Mouse (Mus musculus): ENCODE results near the gene Optc. TPM values are rescaled to one million over a fixed set of nuclear protein-coding genes. Genes with fewer than 3 reads are reported as not detected.

Optc gene
- polyA plus RNA-seq, 1 experiment from 2014 or later = 2.9 TPM

GRCm38 (mm10) chr1:133940481-133941092 lies 32.8 kb upstream of the Optc start:
- H3K9me3 ChIP-seq (ENCODE audit: control insufficient read depth, low read length) = no peaks in the 10 kb centered on the region
- H3K9ac ChIP-seq (replicated peaks; ENCODE audit: low read depth, low read length) = no peak overlapping the region
- 79% methylated on average over 3 of the region's 3 CpGs for WGBS
- no peak for ATAC-seq (ENCODE audit: low read depth)
- no peaks in the 10 kb centered on the region for H3K36me3 ChIP-seq (ENCODE audit: control insufficient read depth, insufficient read depth, low read length)
- no peaks in the 10 kb centered on the region for H3K4me1 ChIP-seq (ENCODE audit: control insufficient read depth, insufficient read depth, low read length)
- no peak overlapping the region for H3K27ac ChIP-seq (ENCODE audit: low read depth, low read length)
- no peak overlapping the region for H3K4me3 ChIP-seq (ENCODE audit: low read depth, low read length)
- no peak overlapping the region for H3K4me2 ChIP-seq (ENCODE audit: low read depth, low read length)
- no peaks in the 10 kb centered on the region for H3K27me3 ChIP-seq (ENCODE audit: control insufficient read depth, insufficient read depth, low read length)

- no peaks in the 10 kb centered on the region for H3K36me3 ChIP-seq (ENCODE audit: control insufficient read depth, insufficient read depth, low read length)
- no peak overlapping the region for H3K4me2 ChIP-seq (ENCODE audit: low read depth, low read length)
- H3K9ac ChIP-seq (replicated peaks; ENCODE audit: low read depth, low read length) = no peak overlapping the region
- no peaks in the 10 kb centered on the region for H3K27me3 ChIP-seq (ENCODE audit: control insufficient read depth, insufficient read depth, low read length)
- no peak overlapping the region for H3K4me3 ChIP-seq (ENCODE audit: low read depth, low read length)
- WGBS = 90% methylated on average over 8 of the region's 8 CpGs
- ATAC-seq (ENCODE audit: low read depth) = no peak
- no peak overlapping the region for H3K27ac ChIP-seq (ENCODE audit: low read depth, low read length)
- no peaks in the 10 kb centered on the region for H3K4me1 ChIP-seq (ENCODE audit: control insufficient read depth, insufficient read depth, low read length)
- no peaks in the 10 kb centered on the region for H3K9me3 ChIP-seq (ENCODE audit: control insufficient read depth, low read length)
These were observed 31.9 kb upstream of the Optc start for GRCm38 (mm10) chr1:133939708-133940107.

GRCm38 (mm10) chr1:133936169-133936568 lies 28.4 kb upstream of the Optc start:
- no peaks in the 10 kb centered on the region for H3K4me1 ChIP-seq (ENCODE audit: control insufficient read depth, insufficient read depth, low read length)
- H3K4me2 ChIP-seq (ENCODE audit: low read depth, low read length) = no peak overlapping the region
- H3K36me3 ChIP-seq (ENCODE audit: control insufficient read depth, insufficient read depth, low read length) = no peaks in the 10 kb centered on the region
- H3K27ac ChIP-seq (ENCODE audit: low read depth, low read length) = no peak overlapping the region
- H3K4me3 ChIP-seq (ENCODE audit: low read depth, low read length) = no peak overlapping the region
- H3K27me3 ChIP-seq (ENCODE audit: control insufficient read depth, insufficient read depth, low read length) = no peaks in the 10 kb centered on the region
- ATAC-seq (ENCODE audit: low read depth) = no peak
- H3K9ac ChIP-seq (replicated peaks; ENCODE audit: low read depth, low read length) = no peak overlapping the region
- WGBS = 96% methylated on average over 3 of the region's 3 CpGs
- H3K9me3 ChIP-seq (ENCODE audit: control insufficient read depth, low read length) = no peaks in the 10 kb centered on the region

- Histone ChIP-seq H3K4me2 (ENCODE audit: low read depth, low read length) (no peak overlapping the region), H3K9me3 (ENCODE audit: control insufficient read depth, low read length) (no peaks in the 10 kb centered on the region)
- no peak for ATAC-seq (ENCODE audit: low read depth)
These were observed 26.7 kb upstream of the Optc start for GRCm38 (mm10) chr1:133934354-133934963.

GRCm38 (mm10) chr1:133933301-133934195 lies 25.7 kb upstream of the Optc start:
- no peak overlapping the region for H3K27ac ChIP-seq (ENCODE audit: low read depth, low read length)
- ATAC-seq (ENCODE audit: low read depth) = no peak
- no peaks in the 10 kb centered on the region for H3K9me3 ChIP-seq (ENCODE audit: control insufficient read depth, low read length)
- no peaks in the 10 kb centered on the region for H3K36me3 ChIP-seq (ENCODE audit: control insufficient read depth, insufficient read depth, low read length)
- no peaks in the 10 kb centered on the region for H3K4me1 ChIP-seq (ENCODE audit: control insufficient read depth, insufficient read depth, low read length)
- no peak overlapping the region for H3K4me2 ChIP-seq (ENCODE audit: low read depth, low read length)
- no peak overlapping the region for H3K9ac ChIP-seq (replicated peaks; ENCODE audit: low read depth, low read length)
- WGBS = 73% methylated on average over 14 of the region's 14 CpGs
- no peak overlapping the region for H3K4me3 ChIP-seq (ENCODE audit: low read depth, low read length)
- H3K27me3 ChIP-seq (ENCODE audit: control insufficient read depth, insufficient read depth, low read length) = no peaks in the 10 kb centered on the region

More at GRCm38 (mm10) chr1:133934354-133934963, 26.7 kb upstream of the Optc start:
- H3K27me3 ChIP-seq (ENCODE audit: control insufficient read depth, insufficient read depth, low read length) = no peaks in the 10 kb centered on the region
- no peak overlapping the region for H3K4me3 ChIP-seq (ENCODE audit: low read depth, low read length)
- no peak overlapping the region for H3K9ac ChIP-seq (replicated peaks; ENCODE audit: low read depth, low read length)
- 82% methylated on average over 10 of the region's 10 CpGs for WGBS
- no peaks in the 10 kb centered on the region for H3K36me3 ChIP-seq (ENCODE audit: control insufficient read depth, insufficient read depth, low read length)
- H3K27ac ChIP-seq (ENCODE audit: low read depth, low read length) = no peak overlapping the region
- H3K4me1 ChIP-seq (ENCODE audit: control insufficient read depth, insufficient read depth, low read length) = no peaks in the 10 kb centered on the region

- Histone ChIP-seq H3K4me2 (ENCODE audit: low read depth, low read length) (no peak overlapping the region), H3K4me3 (ENCODE audit: low read depth, low read length) (no peak overlapping the region), H3K27me3 (ENCODE audit: control insufficient read depth, insufficient read depth, low read length) (no peaks in the 10 kb centered on the region), H3K27ac (ENCODE audit: low read depth, low read length) (no peak overlapping the region), H3K36me3 (ENCODE audit: control insufficient read depth, insufficient read depth, low read length) (no peaks in the 10 kb centered on the region), H3K9me3 (ENCODE audit: control insufficient read depth, low read length) (no peaks in the 10 kb centered on the region), H3K4me1 (ENCODE audit: control insufficient read depth, insufficient read depth, low read length) (no peaks in the 10 kb centered on the region), H3K9ac (replicated peaks; ENCODE audit: low read depth, low read length) (no peak overlapping the region)
- 61% methylated on average over 3 of the region's 3 CpGs for WGBS
- ATAC-seq (ENCODE audit: low read depth) = no peak
These were observed 22.2 kb upstream of the Optc start for GRCm38 (mm10) chr1:133929980-133930379.

GRCm38 (mm10) chr1:133925223-133925622 lies 17.4 kb upstream of the Optc start:
- WGBS = 98% methylated on average over 3 of the region's 3 CpGs

GRCm38 (mm10) chr1:133924141-133924875 lies 16.5 kb upstream of the Optc start:
- H3K4me2 ChIP-seq (ENCODE audit: low read depth, low read length) = peak overlapping the region; percentile 12; the same call in 1 of the 2 replicates
- no peaks in the 10 kb centered on the region for H3K9me3 ChIP-seq (ENCODE audit: control insufficient read depth, low read length)
- 10% methylated on average over 6 of the region's 7 CpGs for WGBS
- no peak overlapping the region for H3K9ac ChIP-seq (replicated peaks; ENCODE audit: low read depth, low read length)
- H3K4me1 ChIP-seq (ENCODE audit: control insufficient read depth, insufficient read depth, low read length) = peaks cover 6% of the 10 kb centered on the region
- H3K36me3 ChIP-seq (ENCODE audit: control insufficient read depth, insufficient read depth, low read length) = no peaks in the 10 kb centered on the region
- H3K27me3 ChIP-seq (ENCODE audit: control insufficient read depth, insufficient read depth, low read length) = no peaks in the 10 kb centered on the region
- H3K27ac ChIP-seq (ENCODE audit: low read depth, low read length) = no peak overlapping the region
- H3K4me3 ChIP-seq (ENCODE audit: low read depth, low read length) = no peak overlapping the region
- ATAC-seq (ENCODE audit: low read depth) = peak; percentile 81

More at GRCm38 (mm10) chr1:133925223-133925622, 17.4 kb upstream of the Optc start:
- no peak overlapping the region for H3K9ac ChIP-seq (replicated peaks; ENCODE audit: low read depth, low read length)
- no peak overlapping the region for H3K4me3 ChIP-seq (ENCODE audit: low read depth, low read length)
- no peaks in the 10 kb centered on the region for H3K36me3 ChIP-seq (ENCODE audit: control insufficient read depth, insufficient read depth, low read length)
- no peaks in the 10 kb centered on the region for H3K27me3 ChIP-seq (ENCODE audit: control insufficient read depth, insufficient read depth, low read length)
- no peaks in the 10 kb centered on the region for H3K9me3 ChIP-seq (ENCODE audit: control insufficient read depth, low read length)
- peaks cover 6% of the 10 kb centered on the region for H3K4me1 ChIP-seq (ENCODE audit: control insufficient read depth, insufficient read depth, low read length)
- ATAC-seq (ENCODE audit: low read depth) = no peak
- H3K27ac ChIP-seq (ENCODE audit: low read depth, low read length) = no peak overlapping the region
- no peak overlapping the region for H3K4me2 ChIP-seq (ENCODE audit: low read depth, low read length)
